Mouse (Mus musculus) testis, adult 2 months (tissue): ENCODE measurements around the gene Spindoc. TPM values are rescaled to one million over a fixed set of nuclear protein-coding genes. Genes with fewer than 3 reads are reported as not detected.
"Not testable (repeated sequence)": the region's sequence is repeated elsewhere in the genome, so short reads cannot be mapped to it uniquely, and the experiment has no call there.

Source experiments
- H3K27ac ChIP-seq: fragments of 200-500 bp; 2 replicates; pipeline ENCODE4 v1.5.1; 2012; ENCODE audit warnings: low read depth, low read length; ENCODE audit not compliant: control insufficient read depth, insufficient read depth
- H3K27me3 ChIP-seq: fragments of 200-500 bp; 2 replicates; pipeline ENCODE4 v1.6.1; 2012; ENCODE audit warnings: mild to moderate bottlenecking, low read length, moderate library complexity; ENCODE audit not compliant: control insufficient read depth, insufficient read depth
- H3K36me3 ChIP-seq: fragments of 200-500 bp; 2 replicates; pipeline ENCODE4 v1.6.1; 2012; ENCODE audit warnings: mild to moderate bottlenecking, low read length; ENCODE audit not compliant: control insufficient read depth, insufficient read depth
- H3K4me1 ChIP-seq: fragments of 200-500 bp; 2 replicates; pipeline ENCODE4 v1.6.1; 2012; ENCODE audit warnings: low read length; ENCODE audit not compliant: control insufficient read depth, insufficient read depth
- H3K4me3 ChIP-seq: fragments of 200-500 bp; 2 replicates; pipeline ENCODE4 v1.5.1; 2012; ENCODE audit warnings: low read depth, mild to moderate bottlenecking, low read length, moderate library complexity, mixed read lengths; ENCODE audit not compliant: control insufficient read depth
- CTCF ChIP-seq: fragments of 200-500 bp; IDR thresholded peaks from 2 replicates; pipeline ENCODE4 v1.5.1; 2012; ENCODE audit warnings: low read depth, mild to moderate bottlenecking, inconsistent platforms, low read length, moderate library complexity; ENCODE audit not compliant: control insufficient read depth, insufficient read depth, insufficient replicate concordance
- POLR2A ChIP-seq: fragments of 200-500 bp; IDR thresholded peaks from 2 replicates; pipeline ENCODE4 v1.6.1; 2012; ENCODE audit warnings: low read depth, mild to moderate bottlenecking, inconsistent platforms, low read length, moderate library complexity; ENCODE audit not compliant: control insufficient read depth
- polyA plus RNA-seq: library from polyadenylated mRNA; depleted of rRNA; stranded (reverse); fragments of >200 nt; gene quantifications from 2 replicates; pipeline ENCODE4 v1.2.3, GENCODE M21; 2012

The Spindoc gene
- polyA plus RNA-seq, 1 experiment, result 70.6 TPM

DNA sequence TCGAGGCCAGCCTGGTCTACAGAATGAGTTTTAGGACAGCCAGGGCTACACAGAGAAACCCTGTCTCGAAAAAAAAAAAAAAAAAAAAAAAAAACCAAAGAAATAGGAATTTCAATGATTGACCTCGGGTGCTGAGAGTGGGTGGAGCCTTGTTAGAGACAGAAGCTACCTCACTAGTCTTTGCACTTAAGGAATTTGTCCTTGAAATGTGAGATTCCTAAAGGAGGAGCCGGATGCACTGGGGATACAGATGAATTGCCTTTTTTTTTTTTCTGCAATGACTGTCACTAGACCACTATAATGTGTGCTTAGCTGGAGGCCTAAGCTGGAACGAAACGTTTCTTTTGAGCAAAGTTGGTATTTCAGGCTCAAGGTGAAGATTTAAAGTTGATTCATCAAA is 5.7 kb upstream of the Spindoc start:
- TF ChIP-seq POLR2A, result no peak
- TF ChIP-seq CTCF, result no peak
- Histone ChIP-seq H3K27ac (no peak overlapping the region), H3K4me1 (peaks cover 2% of the 10 kb centered on the region; the same call in 1 of the 2 replicates)

DNA sequence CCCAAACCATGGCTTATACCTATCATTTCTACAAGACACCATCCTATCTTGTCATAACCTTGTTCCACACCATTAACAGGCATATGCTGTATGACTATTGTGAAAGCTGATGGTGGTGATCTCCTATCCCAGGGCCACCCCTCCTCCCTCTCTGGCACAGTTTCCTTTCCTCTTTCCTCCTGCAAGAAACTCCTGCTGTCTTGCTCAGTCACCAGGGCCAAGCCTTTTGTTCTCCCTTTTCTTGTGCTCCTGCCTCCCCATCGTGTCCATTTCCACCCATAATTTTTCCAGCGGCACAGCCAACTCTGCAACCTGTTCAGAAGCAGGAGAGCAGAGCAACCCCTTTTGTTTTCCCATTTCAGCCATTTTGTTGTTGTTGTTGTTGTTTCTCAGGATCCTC is 3.2 kb upstream of the Spindoc start:
- no peaks in the 10 kb centered on the region for H3K36me3 ChIP-seq
- H3K27me3 ChIP-seq, result no peaks in the 10 kb centered on the region
- no peak overlapping the region for H3K27ac ChIP-seq
- H3K4me3 ChIP-seq, result peak overlapping the region; percentile 39; the same call in 1 of the 2 replicates
- TF ChIP-seq POLR2A (no peak), CTCF (no peak)
- H3K4me1 ChIP-seq, result peaks cover 2% of the 10 kb centered on the region; the same call in 1 of the 2 replicates

More for the DNA sequence above, 5.7 kb upstream of the Spindoc start:
- Histone ChIP-seq H3K27me3 (no peaks in the 10 kb centered on the region), H3K4me3 (no peak overlapping the region), H3K36me3 (no peaks in the 10 kb centered on the region)

DNA sequence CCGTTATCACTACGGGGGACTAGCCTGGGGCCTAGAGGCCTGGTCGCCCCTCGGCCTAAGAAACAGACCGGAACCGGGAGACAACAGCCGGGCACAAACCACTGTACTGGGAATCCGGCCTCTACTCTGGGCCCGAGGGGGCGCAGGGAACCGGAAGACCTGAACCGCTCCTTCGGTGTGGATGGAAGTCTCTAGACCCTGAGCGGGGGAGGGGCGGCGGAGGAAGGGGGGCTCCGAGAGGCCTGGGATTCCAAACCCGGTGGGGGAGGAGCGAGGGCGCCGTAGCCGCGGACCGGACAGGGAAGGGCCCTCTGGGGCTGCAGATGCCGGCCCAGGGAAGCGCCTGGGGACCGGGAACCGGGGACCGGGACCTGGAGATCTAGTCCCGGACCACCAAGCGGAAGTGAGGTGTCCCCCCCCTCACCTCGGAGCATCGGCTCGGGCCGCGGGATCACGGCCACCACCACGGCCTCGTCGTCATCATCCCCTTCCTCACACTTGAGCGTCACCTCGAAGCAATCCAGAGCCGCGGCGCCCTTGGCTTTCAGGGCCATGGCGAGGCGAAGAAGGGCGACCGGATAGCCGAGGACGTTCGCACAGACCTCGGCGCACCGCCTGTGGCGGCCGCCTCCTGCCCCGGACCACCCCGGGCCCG is 419 bp downstream of the Spindoc start:
- H3K27ac ChIP-seq, result peak overlapping the region; percentile 92
- peaks cover 2% of the 10 kb centered on the region; the same call in 1 of the 2 replicates for H3K4me1 ChIP-seq
- H3K36me3 ChIP-seq, result no peaks in the 10 kb centered on the region
- H3K27me3 ChIP-seq, result no peaks in the 10 kb centered on the region
- peak overlapping the region; percentile 95 for H3K4me3 ChIP-seq
- TF ChIP-seq CTCF (no peak), POLR2A (no peak)

DNA sequence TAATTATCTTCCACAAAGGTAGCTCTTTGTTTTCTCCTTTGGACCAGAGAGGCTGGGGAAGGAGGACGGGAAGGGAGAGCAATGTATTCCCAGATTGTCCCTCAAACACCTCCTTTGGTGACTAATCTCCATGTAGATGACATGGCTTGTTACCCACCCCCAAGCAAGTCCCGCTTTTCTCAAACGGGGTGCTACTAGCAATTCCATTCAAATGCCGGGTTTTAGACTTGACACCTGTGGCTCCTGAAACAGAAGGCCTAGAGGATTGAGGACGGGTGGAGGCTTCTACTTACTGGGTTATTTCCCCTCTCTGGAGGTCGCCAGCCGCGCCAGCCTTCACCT is 917 bp downstream of the Spindoc start:
- Histone ChIP-seq H3K36me3 (no peaks in the 10 kb centered on the region), H3K4me3 (peak overlapping the region; percentile 95), H3K4me1 (peaks cover 2% of the 10 kb centered on the region; the same call in 1 of the 2 replicates), H3K27ac (peak overlapping the region; percentile 92), H3K27me3 (no peaks in the 10 kb centered on the region)
- TF ChIP-seq CTCF, result no peak
- no peak for TF ChIP-seq POLR2A

DNA sequence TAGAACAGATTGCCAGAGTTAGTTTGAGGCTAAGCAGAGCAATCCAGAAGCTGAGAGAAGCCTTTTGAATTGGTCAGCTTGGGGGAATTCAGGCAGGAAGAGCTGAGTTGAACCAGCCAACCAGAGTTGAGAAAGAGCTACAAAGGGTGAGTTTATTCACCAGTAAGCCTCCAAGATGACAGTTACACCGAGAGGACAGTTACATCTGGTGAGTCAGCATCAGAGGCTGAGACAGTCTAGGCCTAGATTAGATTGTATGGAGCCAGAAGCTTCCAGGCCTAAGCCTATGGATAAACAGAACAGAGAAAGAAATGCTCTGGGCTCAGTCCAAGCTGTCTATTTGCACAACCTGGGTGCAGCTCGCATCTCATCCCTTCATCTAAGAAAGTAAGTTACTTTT is 5.2 kb downstream of the Spindoc start:
- Histone ChIP-seq H3K36me3 (no peaks in the 10 kb centered on the region), H3K27me3 (no peaks in the 10 kb centered on the region)
- TF ChIP-seq CTCF, result no peak
- no peak for TF ChIP-seq POLR2A

DNA sequence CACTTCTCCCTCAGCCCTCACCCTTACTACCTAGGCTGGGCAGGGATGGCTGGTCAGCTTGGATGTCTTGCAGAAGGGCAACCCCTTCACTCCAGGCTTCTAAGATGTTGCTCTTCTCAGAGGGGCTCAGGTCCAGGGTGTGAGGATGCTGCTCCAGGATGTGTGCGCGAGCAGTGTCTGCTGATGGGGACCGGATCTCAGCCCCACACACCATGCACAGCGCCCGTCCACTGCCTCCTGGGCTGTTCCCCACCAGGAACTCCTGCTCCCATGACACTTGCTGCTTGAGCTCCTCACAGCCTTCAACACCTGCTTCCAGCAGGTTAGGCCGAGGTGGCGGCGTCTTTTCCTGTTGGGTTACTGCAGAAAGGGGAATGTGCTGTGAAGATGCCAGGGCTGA is 8.3 kb downstream of the Spindoc start:
- Histone ChIP-seq H3K4me3 (no peak overlapping the region), H3K27me3 (no peaks in the 10 kb centered on the region), H3K4me1 (no peaks in the 10 kb centered on the region), H3K27ac (no peak overlapping the region), H3K36me3 (no peaks in the 10 kb centered on the region; the same call in 1 of the 2 replicates)
- TF ChIP-seq POLR2A (no peak), CTCF (no peak)

More for the DNA sequence above, 5.2 kb downstream of the Spindoc start:
- Histone ChIP-seq H3K4me1 (no peaks in the 10 kb centered on the region), H3K27ac (no peak overlapping the region), H3K4me3 (no peak overlapping the region)

DNA sequence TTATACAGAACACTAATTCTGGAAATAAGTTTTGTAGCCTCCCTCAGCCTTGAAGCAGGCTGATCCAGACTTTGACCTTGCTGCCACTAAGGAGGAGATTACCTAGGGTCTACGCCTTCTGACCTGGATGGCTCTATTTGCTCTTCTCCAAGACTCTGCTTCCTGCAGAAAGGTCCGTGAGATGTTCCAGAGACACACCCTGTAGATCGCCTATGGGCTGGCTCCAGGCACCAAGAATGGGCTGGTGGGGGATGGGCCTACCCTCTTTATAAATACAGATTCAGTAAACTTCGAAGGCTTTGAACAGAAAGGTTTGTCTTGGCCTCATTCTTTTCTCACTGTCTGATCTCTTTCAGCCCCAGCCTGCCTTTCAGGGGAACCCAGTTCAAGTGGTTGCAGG is 13.3 kb downstream of the Spindoc start:
- not testable (repeated sequence) for H3K36me3 ChIP-seq, H3K27me3 ChIP-seq, H3K27ac ChIP-seq, H3K4me3 ChIP-seq, H3K4me1 ChIP-seq

DNA sequence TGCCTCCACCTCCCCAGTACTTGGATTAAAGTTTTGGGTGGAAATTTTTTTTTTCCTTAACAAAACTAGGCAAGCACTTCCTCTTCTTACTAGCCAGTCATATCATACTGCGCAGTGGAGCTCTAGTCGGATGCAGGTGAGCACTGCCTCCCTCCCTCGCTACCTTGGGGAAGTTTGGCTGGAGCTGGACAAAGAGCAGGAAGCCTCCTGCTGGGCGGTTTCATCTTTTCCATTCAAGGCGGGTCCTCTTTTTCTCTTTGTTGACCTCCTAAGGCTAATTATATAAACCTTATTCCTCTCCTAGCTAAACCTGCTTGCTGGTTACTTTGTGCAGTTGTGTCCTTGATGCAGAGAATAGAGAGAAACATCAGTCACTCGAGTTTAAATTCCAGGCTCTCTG is 29.2 kb downstream of the Spindoc start:
- TF ChIP-seq CTCF (no peak), POLR2A (no peak)
- no peak overlapping the region for H3K27ac ChIP-seq
- H3K4me1 ChIP-seq, result peaks cover 2% of the 10 kb centered on the region; the same call in 1 of the 2 replicates
- no peaks in the 10 kb centered on the region for H3K36me3 ChIP-seq
- H3K4me3 ChIP-seq, result no peak overlapping the region
- no peaks in the 10 kb centered on the region for H3K27me3 ChIP-seq
